Mouse (Mus musculus) testis, adult 2 months (tissue): Measurements from ENCODE around the gene Nacc1. TPM values are rescaled to one million over a fixed set of nuclear protein-coding genes. Genes with fewer than 3 reads are reported as not detected.
A peak's percentile ranks its signal among the peaks of the same experiment; 100 is the strongest.

Experiments
- H3K27ac ChIP-seq: fragments of 200-500 bp; 2 replicates; pipeline ENCODE4 v1.5.1; 2012; ENCODE audit warnings: low read depth, low read length; ENCODE audit not compliant: control insufficient read depth, insufficient read depth
- H3K27me3 ChIP-seq: fragments of 200-500 bp; 2 replicates; pipeline ENCODE4 v1.6.1; 2012; ENCODE audit warnings: mild to moderate bottlenecking, low read length, moderate library complexity; ENCODE audit not compliant: control insufficient read depth, insufficient read depth
- H3K36me3 ChIP-seq: fragments of 200-500 bp; 2 replicates; pipeline ENCODE4 v1.6.1; 2012; ENCODE audit warnings: mild to moderate bottlenecking, low read length; ENCODE audit not compliant: control insufficient read depth, insufficient read depth
- H3K4me1 ChIP-seq: fragments of 200-500 bp; 2 replicates; pipeline ENCODE4 v1.6.1; 2012; ENCODE audit warnings: low read length; ENCODE audit not compliant: control insufficient read depth, insufficient read depth
- H3K4me3 ChIP-seq: fragments of 200-500 bp; 2 replicates; pipeline ENCODE4 v1.5.1; 2012; ENCODE audit warnings: low read depth, mild to moderate bottlenecking, low read length, moderate library complexity, mixed read lengths; ENCODE audit not compliant: control insufficient read depth
- CTCF ChIP-seq: fragments of 200-500 bp; IDR thresholded peaks from 2 replicates; pipeline ENCODE4 v1.5.1; 2012; ENCODE audit warnings: low read depth, mild to moderate bottlenecking, inconsistent platforms, low read length, moderate library complexity; ENCODE audit not compliant: control insufficient read depth, insufficient read depth, insufficient replicate concordance
- POLR2A ChIP-seq: fragments of 200-500 bp; IDR thresholded peaks from 2 replicates; pipeline ENCODE4 v1.6.1; 2012; ENCODE audit warnings: low read depth, mild to moderate bottlenecking, inconsistent platforms, low read length, moderate library complexity; ENCODE audit not compliant: control insufficient read depth
- polyA plus RNA-seq: library from polyadenylated mRNA; depleted of rRNA; stranded (reverse); fragments of >200 nt; gene quantifications from 2 replicates; pipeline ENCODE4 v1.2.3, GENCODE M21; 2012

Gene Nacc1
- polyA plus RNA-seq, 1 experiment = 27.5 TPM

DNA sequence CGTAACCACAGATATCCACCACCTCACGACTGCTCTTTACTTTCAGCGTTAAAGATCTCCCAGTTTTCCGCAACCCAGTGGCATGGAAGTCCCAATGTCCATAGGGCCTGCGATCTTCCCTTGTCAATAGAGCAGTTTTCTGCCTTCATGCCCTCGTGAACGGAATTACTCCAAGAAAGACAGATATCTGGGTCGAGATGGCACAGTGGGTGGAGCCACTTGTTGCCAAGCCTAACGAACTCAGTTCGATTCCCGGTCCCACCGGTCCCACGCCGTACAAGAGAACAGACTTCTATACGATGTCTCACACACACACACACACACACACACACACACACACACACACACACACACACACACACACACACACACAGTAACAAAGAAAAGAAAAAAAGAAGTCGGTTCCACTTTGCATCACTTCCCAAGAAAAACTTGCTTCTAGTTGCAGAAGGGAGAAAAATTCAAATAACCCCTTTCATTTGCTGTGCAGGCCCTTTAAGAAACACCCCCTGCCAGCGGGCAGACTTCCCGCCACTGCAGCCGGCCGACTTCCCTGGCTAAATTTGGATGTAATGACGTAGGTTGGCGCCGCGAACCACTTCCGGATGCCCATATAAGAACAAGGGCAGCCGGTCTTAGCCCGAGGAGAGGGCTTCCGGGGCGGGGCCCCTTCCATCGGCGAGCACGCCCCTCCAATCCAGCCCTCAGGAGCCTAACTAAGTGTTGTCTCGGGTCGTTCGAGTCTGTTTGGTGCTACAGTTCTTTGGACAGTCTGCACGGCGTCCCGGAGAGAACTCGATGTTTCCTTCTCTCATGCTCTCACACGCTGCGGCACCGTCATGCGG is 24.0 kb downstream of the Nacc1 start:
- TF ChIP-seq CTCF (no peak), POLR2A (peak; percentile 79; the same call in 1 of the 2 replicates)
- Histone ChIP-seq H3K4me3 (peak overlapping the region; percentile 93), H3K36me3 (no peaks in the 10 kb centered on the region), H3K4me1 (peaks cover 33% of the 10 kb centered on the region), H3K27ac (peak overlapping the region; percentile 88), H3K27me3 (peaks cover 3% of the 10 kb centered on the region; the same call in 1 of the 2 replicates)

DNA sequence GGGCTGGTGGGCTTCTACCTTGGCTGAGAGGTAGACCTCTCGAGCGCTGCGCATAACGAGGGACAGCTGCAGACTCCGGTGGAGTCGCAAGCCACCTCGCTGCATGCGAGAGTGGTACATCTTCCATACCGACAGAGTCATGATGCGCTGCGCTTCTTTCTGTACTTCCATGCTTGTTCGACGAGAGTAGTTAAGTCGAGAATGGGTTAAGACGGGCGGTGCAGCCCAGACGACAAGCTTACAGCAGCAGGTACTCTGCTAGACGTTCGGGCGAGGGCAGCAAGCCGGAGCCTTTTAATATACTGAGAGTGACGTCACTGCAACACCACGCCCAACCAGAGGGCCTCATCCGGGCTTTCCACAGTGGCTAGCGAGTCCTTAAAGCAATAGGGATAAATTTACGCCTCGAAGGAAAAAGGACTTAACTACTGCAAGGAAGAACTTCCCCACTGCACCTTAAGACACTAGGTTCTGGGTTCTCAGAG is 25.0 kb downstream of the Nacc1 start, which contains the start of gene Ier2:
Gene Ier2, minus strand, starts transcription at position 272 of the 485 bp plus-strand sequence.
- Histone ChIP-seq H3K27me3 (peaks cover 3% of the 10 kb centered on the region; the same call in 1 of the 2 replicates), H3K36me3 (no peaks in the 10 kb centered on the region), H3K4me1 (peaks cover 33% of the 10 kb centered on the region), H3K4me3 (peak within 1 kb of the TSS; percentile 94), H3K27ac (peak within 1 kb of the TSS; percentile 88)
- TF ChIP-seq CTCF (no peak), POLR2A (peak; percentile 99)

DNA sequence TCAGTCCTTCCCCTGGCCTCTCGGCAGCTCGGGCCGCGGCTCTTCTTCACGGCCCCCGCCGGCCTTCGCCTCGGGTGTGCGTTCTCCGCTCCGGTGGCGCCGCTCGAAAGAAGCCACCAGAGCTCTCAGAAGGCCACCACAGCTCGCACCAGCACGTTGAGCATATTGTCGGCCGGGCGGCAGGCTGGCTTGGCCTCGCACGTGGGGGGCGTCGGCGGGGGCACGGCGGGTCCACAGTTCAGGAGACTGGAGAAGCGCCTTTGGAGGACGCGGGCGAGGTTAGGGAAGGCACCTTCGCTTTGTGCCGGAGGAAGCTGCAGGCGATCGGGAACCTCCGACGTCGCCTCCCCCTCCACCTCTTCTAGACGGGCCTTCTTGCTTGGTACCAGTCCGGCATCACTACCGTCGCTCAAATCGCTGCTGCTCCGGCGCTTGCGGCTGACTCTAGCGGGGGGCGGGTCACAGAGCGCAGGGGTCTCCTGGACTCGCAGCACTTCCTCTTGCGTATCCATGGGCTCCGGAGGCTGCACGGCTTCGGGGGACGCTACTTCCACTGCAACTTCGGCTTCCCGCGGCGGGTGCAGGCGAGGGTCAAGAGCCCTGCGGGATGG is 25.6 kb downstream of the Nacc1 start:
- no peak for TF ChIP-seq POLR2A
- no peak for TF ChIP-seq CTCF
- peak overlapping the region; percentile 88 for H3K27ac ChIP-seq
- peak overlapping the region; percentile 94 for H3K4me3 ChIP-seq
- H3K27me3 ChIP-seq = peaks cover 3% of the 10 kb centered on the region; the same call in 1 of the 2 replicates
- H3K36me3 ChIP-seq = no peaks in the 10 kb centered on the region
- peaks cover 33% of the 10 kb centered on the region for H3K4me1 ChIP-seq

DNA sequence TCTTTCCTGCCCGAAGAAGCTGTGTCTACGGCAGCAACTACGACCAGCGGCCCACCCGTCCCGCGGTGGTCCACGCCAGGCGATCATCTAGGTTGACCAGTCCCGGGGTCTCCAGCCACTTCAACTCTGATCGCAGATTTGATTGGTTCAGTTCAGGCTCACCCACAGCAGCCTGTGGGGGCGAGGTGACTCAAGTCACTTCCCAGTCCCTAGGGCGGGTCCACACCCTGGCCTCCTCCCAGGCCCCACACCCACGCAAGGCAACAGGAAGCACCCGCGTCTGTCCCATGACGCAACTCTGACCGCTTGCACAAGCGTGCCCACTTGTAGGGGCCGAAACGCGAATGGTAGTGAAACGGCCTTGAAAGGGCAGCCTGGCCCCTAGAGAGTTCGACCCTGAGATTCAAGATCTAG is 26.2 kb downstream of the Nacc1 start:
- Histone ChIP-seq H3K4me1 (peaks cover 38% of the 10 kb centered on the region), H3K36me3 (no peaks in the 10 kb centered on the region), H3K4me3 (peak overlapping the region; percentile 94), H3K27me3 (peaks cover 3% of the 10 kb centered on the region; the same call in 1 of the 2 replicates), H3K27ac (peak overlapping the region; percentile 88)
- TF ChIP-seq POLR2A = peak; percentile 27; the same call in 1 of the 2 replicates
- TF ChIP-seq CTCF = no peak

DNA sequence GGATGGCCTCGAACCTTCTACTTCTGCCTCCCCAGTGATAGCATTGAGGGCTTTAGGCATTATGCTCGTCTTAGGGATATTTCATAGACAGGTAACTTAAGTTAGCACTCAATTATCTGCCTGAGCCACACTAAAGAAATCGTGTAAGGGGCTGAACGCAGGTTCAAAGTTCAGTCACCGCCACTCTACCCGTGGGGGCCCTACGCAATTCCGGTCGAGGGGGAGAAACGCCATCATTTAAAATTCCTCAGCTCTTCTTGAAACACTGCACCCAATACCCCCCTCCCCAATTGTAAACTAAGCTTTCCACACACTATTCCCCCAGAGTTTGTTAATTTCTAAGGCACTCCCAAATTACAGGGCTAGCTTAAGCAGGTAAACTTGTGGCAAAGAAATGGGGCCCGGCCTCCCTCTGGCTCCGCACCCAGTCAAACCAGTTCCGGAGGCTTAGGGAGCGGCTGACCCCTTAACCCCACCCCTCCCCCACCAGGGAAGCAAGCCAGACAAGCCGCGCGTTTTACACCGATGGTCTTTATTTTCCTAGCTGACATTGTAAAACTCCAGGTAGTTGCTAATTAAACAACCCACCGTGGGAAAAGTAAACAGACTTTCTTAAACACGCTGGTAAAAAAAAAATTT is 26.7 kb downstream of the Nacc1 start:
- no peak for TF ChIP-seq CTCF
- no peak for TF ChIP-seq POLR2A
- Histone ChIP-seq H3K27ac (peak overlapping the region; percentile 88), H3K4me1 (peaks cover 42% of the 10 kb centered on the region), H3K36me3 (no peaks in the 10 kb centered on the region), H3K27me3 (peaks cover 3% of the 10 kb centered on the region; the same call in 1 of the 2 replicates), H3K4me3 (peak overlapping the region; percentile 94)

- TF ChIP-seq CTCF = no peak
- TF ChIP-seq POLR2A = no peak
- Histone ChIP-seq H3K27me3 (peaks cover 3% of the 10 kb centered on the region; the same call in 1 of the 2 replicates), H3K4me3 (peak overlapping the region; percentile 25), H3K36me3 (no peaks in the 10 kb centered on the region), H3K4me1 (peaks cover 38% of the 10 kb centered on the region), H3K27ac (peak overlapping the region; percentile 52)
These were observed 27.5 kb downstream of the Nacc1 start for GRCm38 (mm10) chr8:84659936-84660818.
